Mouse (Mus musculus) forebrain, embryonic 12.5 days (tissue): ENCODE measurements at regions not wholly inside any gene's neighbourhood (a gene's known extent, or its start where the extent isn't known, plus 50 kb on each side); places are given as distances from the start of the nearest gene placed in this dataset.

Experiments
- ATAC-seq: fragments of 200-750 bp; cut with Nextera tagmentation; 2 replicates; pipeline ENCODE4 v1.8.0; 2017; ENCODE audit warnings: moderate TSS enrichment; ENCODE audit not compliant: low FRiP score
- H3K27ac ChIP-seq: fragments of 300-500 bp; sonication (generic); 2 replicates; pipeline ENCODE4 v1.5.1; 2016; ENCODE audit warnings: mild to moderate bottlenecking
- H3K27me3 ChIP-seq: fragments of 300-500 bp; sonication (generic); 2 replicates; pipeline ENCODE4 v1.6.1; 2016; ENCODE audit warnings: mild to moderate bottlenecking
- H3K36me3 ChIP-seq: fragments of 300-500 bp; sonication (generic); replicated peaks from 2 replicates; pipeline ENCODE4 v1.6.1; 2016; ENCODE audit warnings: mild to moderate bottlenecking
- H3K4me1 ChIP-seq: fragments of 300-500 bp; sonication (generic); 2 replicates; pipeline ENCODE4 v1.6.1; 2016
- H3K4me2 ChIP-seq: fragments of 300-500 bp; sonication (generic); 2 replicates; pipeline ENCODE4 v1.6.1; 2016; ENCODE audit warnings: mild to moderate bottlenecking, moderate library complexity
- H3K4me3 ChIP-seq: fragments of 300-500 bp; sonication (generic); replicated peaks from 2 replicates; pipeline ENCODE4 v1.5.1; 2016; ENCODE audit warnings: mild to moderate bottlenecking
- H3K9ac ChIP-seq: fragments of 300-500 bp; sonication (generic); 2 replicates; pipeline ENCODE4 v1.6.1; 2016; ENCODE audit warnings: mild to moderate bottlenecking
- H3K9me3 ChIP-seq: fragments of 300-500 bp; sonication (generic); 2 replicates; pipeline ENCODE4 v1.6.1; 2016
- WGBS: fragments of 180-500 bp; shearing (Covaris S2); methylation state at CpG from one replicate; pipeline ENCODE4 v1.1.7; 2016; 5-methylcytosine and 5-hydroxymethylcytosine counted together

DNA sequence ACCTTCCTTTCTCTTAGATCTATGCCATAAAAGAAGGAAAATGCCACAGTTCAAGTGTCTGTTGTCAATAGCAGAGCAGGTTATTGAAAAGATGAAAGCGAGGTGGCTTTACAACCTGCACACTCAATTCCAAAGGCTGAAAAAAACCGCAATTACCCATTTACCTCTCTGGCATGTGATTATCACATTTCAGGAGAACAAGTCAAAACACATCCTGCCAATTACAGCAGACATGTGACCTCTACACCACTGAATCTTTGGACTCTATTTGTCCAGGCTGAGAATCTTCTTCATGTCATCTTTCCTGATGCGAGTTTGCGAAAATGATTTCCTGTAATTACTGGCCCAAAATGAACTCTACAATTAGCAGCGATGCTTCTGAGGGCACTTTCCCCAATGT, 338.8 kb downstream of the Eipr1 start:
- no peak for ATAC-seq
- Histone ChIP-seq H3K27ac (0 out of 2 replicates have a peak overlapping the region, but pooled peaks have one; percentile 42), H3K9ac (no peak overlapping the region), H3K27me3 (peaks cover 38% of the 10 kb centered on the region), H3K36me3 (no peaks in the 10 kb centered on the region), H3K4me3 (no peak overlapping the region), H3K4me1 (peaks cover 25% of the 10 kb centered on the region), H3K4me2 (no peak overlapping the region), H3K9me3 (no peaks in the 10 kb centered on the region)
- WGBS, result 64% methylated on average over 5 of the region's 5 CpGs

DNA sequence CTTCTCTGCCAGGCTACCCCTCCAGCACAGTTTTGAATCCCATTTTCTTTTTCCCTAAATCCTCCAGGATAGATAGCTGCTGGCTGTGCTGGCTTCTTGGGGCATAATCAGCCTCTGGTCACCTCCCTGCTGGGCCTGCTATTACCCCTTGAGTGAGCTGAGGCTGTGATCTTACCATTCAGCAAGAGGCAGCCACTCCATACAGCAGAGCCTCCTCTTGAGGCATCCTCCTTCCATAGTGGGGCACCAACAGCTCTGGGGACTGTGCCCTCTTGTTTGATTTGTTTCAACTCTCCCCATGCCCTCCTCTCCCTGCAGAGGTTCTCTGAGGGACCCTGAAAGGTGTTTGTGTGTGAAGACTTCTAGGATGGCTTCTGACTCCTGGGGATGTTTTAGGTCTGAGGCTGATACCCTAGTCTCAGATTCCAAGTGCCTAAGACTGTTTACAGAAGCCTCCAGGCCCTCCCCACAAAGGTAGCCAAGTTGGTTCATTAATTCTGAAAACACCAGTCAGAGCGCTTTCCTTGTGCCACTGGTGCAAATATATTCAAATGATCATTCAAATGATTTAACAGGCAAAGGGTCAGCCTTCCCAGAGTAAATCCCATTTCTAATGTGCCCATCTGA, 343.9 kb downstream of the Eipr1 start:
- Histone ChIP-seq H3K36me3 (no peaks in the 10 kb centered on the region), H3K4me3 (no peak overlapping the region), H3K27ac (peak overlapping the region; percentile 85), H3K27me3 (peaks cover 47% of the 10 kb centered on the region), H3K4me1 (peaks cover 37% of the 10 kb centered on the region), H3K9me3 (no peaks in the 10 kb centered on the region), H3K9ac (no peak overlapping the region), H3K4me2 (peak overlapping the region; percentile 40)
- ATAC-seq, result peak; percentile 28
- WGBS, result 3% methylated on average over 1 of the region's 1 CpGs

DNA sequence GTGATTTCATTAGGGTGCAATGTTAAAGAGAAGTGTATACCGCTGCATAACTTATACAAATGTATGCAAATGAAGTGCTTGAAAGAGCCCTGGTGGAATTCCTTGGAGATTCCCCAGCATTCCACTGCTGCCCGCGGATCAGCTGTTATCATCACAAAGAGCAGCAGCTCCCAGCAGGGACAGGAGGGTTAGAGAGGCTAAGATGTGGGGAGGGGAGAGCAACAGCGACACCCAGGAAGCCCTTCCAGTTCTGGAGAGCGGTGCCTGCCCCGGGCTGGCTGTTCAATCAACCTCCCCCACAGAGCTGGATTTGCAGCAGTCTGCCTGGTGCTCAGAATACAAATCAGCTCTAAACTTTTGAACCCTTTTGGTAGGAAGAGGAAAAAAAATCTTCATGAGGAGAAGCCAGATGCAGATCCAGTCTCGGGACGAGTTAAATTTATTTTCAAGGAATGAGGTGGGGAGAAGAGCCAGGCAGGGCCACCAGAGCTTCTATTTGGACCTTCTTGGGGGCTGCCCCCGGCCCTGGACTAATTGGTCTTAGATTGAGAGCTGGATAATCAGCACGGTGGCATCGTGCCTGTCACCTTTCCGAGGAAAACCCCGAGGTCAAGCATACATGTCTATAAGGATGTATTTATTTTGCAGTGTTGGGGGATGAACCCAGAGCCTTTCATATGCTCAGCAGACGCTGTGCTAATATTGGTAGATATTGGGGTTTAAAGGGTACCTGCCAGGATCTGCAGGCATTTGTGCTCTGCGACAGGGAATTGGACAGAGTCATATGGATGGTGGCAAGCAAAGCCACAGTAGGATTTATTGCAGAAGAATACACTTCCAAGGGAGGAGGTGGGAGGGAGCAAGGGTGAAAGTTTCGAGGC, 344.7 kb downstream of the Eipr1 start:
- 4% methylated on average over 16 of the region's 16 CpGs for WGBS
- no peaks in the 10 kb centered on the region for H3K36me3 ChIP-seq
- no peaks in the 10 kb centered on the region for H3K9me3 ChIP-seq
- peak overlapping the region; percentile 85 for H3K27ac ChIP-seq
- peak; percentile 93 for ATAC-seq
- no peak overlapping the region for H3K4me3 ChIP-seq
- H3K27me3 ChIP-seq, result peaks cover 44% of the 10 kb centered on the region
- peaks cover 34% of the 10 kb centered on the region for H3K4me1 ChIP-seq
- H3K4me2 ChIP-seq, result peak overlapping the region; percentile 40
- no peak overlapping the region for H3K9ac ChIP-seq

DNA sequence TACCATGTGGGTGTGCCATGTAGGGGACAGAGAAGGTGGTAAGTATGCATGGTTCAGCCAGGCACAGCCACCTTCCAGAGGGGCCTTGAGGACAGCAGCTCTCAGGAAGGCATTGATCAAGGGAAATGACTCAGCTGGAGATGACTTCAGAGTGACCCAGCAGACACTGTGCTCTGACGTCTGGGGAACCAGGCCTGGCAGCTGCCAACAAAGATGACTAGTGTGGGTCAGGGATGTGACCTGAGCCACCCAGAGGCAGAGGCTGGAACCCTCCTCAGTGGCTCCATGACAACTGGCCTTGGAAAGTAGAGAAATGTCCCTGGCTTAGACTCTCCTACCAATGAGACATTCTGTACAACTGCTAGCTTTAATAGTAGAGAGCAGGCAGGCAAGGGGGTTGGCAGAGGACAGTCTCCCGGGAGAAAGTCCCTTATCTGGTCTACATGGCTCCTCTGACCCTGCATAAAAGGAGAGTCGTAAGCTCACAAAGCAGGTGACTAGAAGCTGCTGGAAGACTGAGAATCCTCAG, 348.5 kb downstream of the Eipr1 start:
- 74% methylated on average over 3 of the region's 3 CpGs for WGBS
- Histone ChIP-seq H3K4me3 (no peak overlapping the region), H3K4me2 (no peak overlapping the region), H3K27me3 (peaks cover 10% of the 10 kb centered on the region; the same call in 1 of the 2 replicates), H3K9ac (no peak overlapping the region), H3K36me3 (no peaks in the 10 kb centered on the region), H3K27ac (no peak overlapping the region), H3K4me1 (peaks cover 28% of the 10 kb centered on the region), H3K9me3 (no peaks in the 10 kb centered on the region)
- no peak for ATAC-seq

GRCm38 (mm10) chr12:29106893-29107719, 355.5 kb downstream of the Eipr1 start:
- ATAC-seq, result peak; percentile 87

GRCm38 (mm10) chr12:29107720-29108051, 356.1 kb downstream of the Eipr1 start:
- Histone ChIP-seq H3K27ac (peak overlapping the region; percentile 78), H3K4me1 (peaks cover 21% of the 10 kb centered on the region), H3K9ac (no peak overlapping the region), H3K4me2 (no peak overlapping the region), H3K9me3 (no peaks in the 10 kb centered on the region), H3K36me3 (no peaks in the 10 kb centered on the region), H3K27me3 (no peaks in the 10 kb centered on the region), H3K4me3 (no peak overlapping the region)
- WGBS, result 56% methylated on average over 3 of the region's 3 CpGs
- peak; percentile 45; the same call in 1 of the 2 replicates for ATAC-seq

More at GRCm38 (mm10) chr12:29106893-29107719, 355.5 kb downstream of the Eipr1 start:
- Histone ChIP-seq H3K4me3 (no peak overlapping the region), H3K9me3 (no peaks in the 10 kb centered on the region), H3K27me3 (no peaks in the 10 kb centered on the region), H3K36me3 (no peaks in the 10 kb centered on the region), H3K9ac (no peak overlapping the region), H3K4me2 (no peak overlapping the region), H3K27ac (peak overlapping the region; percentile 78), H3K4me1 (peaks cover 21% of the 10 kb centered on the region)
- 48% methylated on average over 16 of the region's 16 CpGs for WGBS

- no peak overlapping the region for H3K4me2 ChIP-seq
- no peak overlapping the region for H3K27ac ChIP-seq
- H3K4me1 ChIP-seq, result peaks cover 16% of the 10 kb centered on the region
- no peak overlapping the region for H3K9ac ChIP-seq
- no peaks in the 10 kb centered on the region for H3K9me3 ChIP-seq
- 0 out of 2 replicates have a peak, but pooled peaks cover 3% of the 10 kb centered on the region for H3K27me3 ChIP-seq
- no peaks in the 10 kb centered on the region for H3K36me3 ChIP-seq
- ATAC-seq, result no peak
- no peak overlapping the region for H3K4me3 ChIP-seq
- WGBS, result 80% methylated on average over 2 of the region's 2 CpGs
Observed at GRCm38 (mm10) chr12:29118336-29118735, 366.7 kb downstream of the Eipr1 start.

GRCm38 (mm10) chr12:29121159-29121558, 369.6 kb downstream of the Eipr1 start:
- Histone ChIP-seq H3K4me1 (peaks cover 16% of the 10 kb centered on the region), H3K9ac (no peak overlapping the region), H3K27me3 (no peaks in the 10 kb centered on the region), H3K9me3 (no peaks in the 10 kb centered on the region), H3K4me3 (no peak overlapping the region), H3K36me3 (no peaks in the 10 kb centered on the region), H3K4me2 (peak overlapping the region; percentile 15; the same call in 1 of the 2 replicates), H3K27ac (peak overlapping the region; percentile 65; the same call in 1 of the 2 replicates)
- 11% methylated on average over 2 of the region's 2 CpGs for WGBS
- peak; percentile 89 for ATAC-seq

DNA sequence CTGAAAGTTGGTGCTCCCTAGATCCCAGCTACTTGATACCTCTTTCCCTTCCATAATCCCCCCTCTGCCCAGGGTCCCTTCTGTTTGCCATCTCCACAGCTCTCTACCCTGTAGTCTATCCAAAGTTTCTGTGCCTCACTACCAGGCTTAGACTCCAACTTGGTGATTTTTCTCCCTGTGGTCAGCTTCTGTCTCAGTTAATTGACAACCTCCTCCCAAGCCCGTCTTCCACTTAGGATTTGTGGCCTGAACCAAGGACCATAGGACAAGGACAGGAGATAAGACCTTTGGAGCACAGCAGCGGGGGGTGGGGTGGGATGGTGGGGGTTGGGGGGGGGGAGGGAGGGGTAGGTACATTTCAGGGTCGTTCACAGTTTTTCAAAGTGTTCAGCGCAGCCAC, 371.3 kb downstream of the Eipr1 start:
- H3K27me3 ChIP-seq, result no peaks in the 10 kb centered on the region
- H3K27ac ChIP-seq, result no peak overlapping the region
- no peak for ATAC-seq
- 94% methylated on average over 4 of the region's 4 CpGs for WGBS
- no peak overlapping the region for H3K4me2 ChIP-seq
- H3K9me3 ChIP-seq, result no peaks in the 10 kb centered on the region
- H3K9ac ChIP-seq, result no peak overlapping the region
- peaks cover 16% of the 10 kb centered on the region for H3K4me1 ChIP-seq
- no peaks in the 10 kb centered on the region for H3K36me3 ChIP-seq
- no peak overlapping the region for H3K4me3 ChIP-seq

GRCm38 (mm10) chr12:29124079-29124668, 372.6 kb downstream of the Eipr1 start:
- 83% methylated on average over 7 of the region's 7 CpGs for WGBS

DNA sequence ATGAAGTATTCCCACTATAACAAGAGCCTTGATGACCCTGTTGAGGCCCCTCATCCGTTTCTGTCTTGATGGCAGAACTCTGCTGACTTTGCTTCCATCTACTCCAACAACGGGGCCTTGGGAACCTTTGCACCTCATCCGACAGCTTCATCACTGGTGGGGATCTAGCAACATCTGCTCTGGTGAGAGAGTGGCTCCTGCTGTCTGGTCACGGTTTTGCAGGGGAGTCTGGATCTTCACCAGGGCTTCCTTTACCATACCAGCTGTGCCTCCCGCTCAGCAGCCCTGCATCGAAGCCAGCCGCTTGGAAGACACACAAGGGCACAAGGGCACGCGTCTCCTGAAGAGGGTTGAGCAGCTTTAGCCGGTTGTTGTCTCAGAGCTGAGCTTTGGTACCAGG, 377.2 kb downstream of the Eipr1 start:
- H3K9ac ChIP-seq, result no peak overlapping the region
- 56% methylated on average over 10 of the region's 10 CpGs for WGBS
- H3K4me3 ChIP-seq, result no peak overlapping the region
- no peaks in the 10 kb centered on the region for H3K27me3 ChIP-seq
- no peak overlapping the region for H3K27ac ChIP-seq
- no peaks in the 10 kb centered on the region for H3K9me3 ChIP-seq
- H3K4me1 ChIP-seq, result no peaks in the 10 kb centered on the region; the same call in 1 of the 2 replicates
- H3K4me2 ChIP-seq, result no peak overlapping the region
- no peaks in the 10 kb centered on the region for H3K36me3 ChIP-seq
- no peak for ATAC-seq

More at GRCm38 (mm10) chr12:29124079-29124668, 372.6 kb downstream of the Eipr1 start:
- Histone ChIP-seq H3K27me3 (no peaks in the 10 kb centered on the region), H3K9me3 (no peaks in the 10 kb centered on the region), H3K27ac (no peak overlapping the region), H3K9ac (no peak overlapping the region), H3K4me2 (no peak overlapping the region), H3K4me3 (no peak overlapping the region), H3K4me1 (peaks cover 16% of the 10 kb centered on the region), H3K36me3 (no peaks in the 10 kb centered on the region)
- ATAC-seq, result no peak
